Mouse (Mus musculus) heart, postnatal 14 days (tissue): Measurements from ENCODE around the gene Atxn2l. TPM values are rescaled to one million over a fixed set of nuclear protein-coding genes. Genes with fewer than 3 reads are reported as not detected.

Source experiments
- DNase-seq, 2 experiments: peaks; one replicate each; pipeline ENCODE4 v3.0.0; 2021 to 2022
- intact Hi-C: fragments of 180-260 bp; cut with DNase I; formaldehyde crosslinking; loops from one replicate; pipeline ENCODE4 v1.15.1; 2025
- total RNA-seq, 2 experiments: library from RNA; stranded (reverse); gene quantifications; 2 replicates each; pipeline ENCODE4 v1.2.3; 2021

Atxn2l gene
- total RNA-seq, 2 experiments from 2014 or later = 44.6 to 47.1 TPM

- DNase-seq = peak in 1 of 2 experiments; percentile 45
- intact Hi-C loops = loop anchor here (5.0 kb wide), 1 partner anchor 68 kb away; the partner anchor contains the start of gene Nfatc2ip
Measured at GRCm38 (mm10) chr7:126465246-126466030, 37.8 kb downstream of the Atxn2l start.

GRCm38 (mm10) chr7:126464836-126465235, 38.4 kb downstream of the Atxn2l start:
- DNase-seq = peak; percentile 32 to 59
- intact Hi-C loops = loop anchor here (5.0 kb wide), 1 partner anchor 68 kb away; the partner anchor contains the start of gene Nfatc2ip

GRCm38 (mm10) chr7:126464121-126464520, 39.1 kb downstream of the Atxn2l start:
- peak; percentile 39 to 41 for DNase-seq
- intact Hi-C loops = no loop called here

GRCm38 (mm10) chr7:126463547-126463946, 39.7 kb downstream of the Atxn2l start:
- intact Hi-C loops = no loop called here
- no peak for DNase-seq

GRCm38 (mm10) chr7:126463004-126463403, 40.2 kb downstream of the Atxn2l start, which contains the start of gene Atp2a1:
Gene Atp2a1 (minus strand): TSS chr7:126463108.
- intact Hi-C loops = no loop called here
- no peak for DNase-seq

- intact Hi-C loops = no loop called here
- DNase-seq = no peak
Measured at GRCm38 (mm10) chr7:126461626-126462025, 41.6 kb downstream of the Atxn2l start.

- no peak for DNase-seq
- intact Hi-C loops = no loop called here
Measured at GRCm38 (mm10) chr7:126460623-126461399, 42.4 kb downstream of the Atxn2l start.

GRCm38 (mm10) chr7:126458844-126459618, 44.2 kb downstream of the Atxn2l start:
- intact Hi-C loops = no loop called here

GRCm38 (mm10) chr7:126458225-126458624, 45.0 kb downstream of the Atxn2l start:
- intact Hi-C loops = no loop called here
- DNase-seq = no peak

More at GRCm38 (mm10) chr7:126458844-126459618, 44.2 kb downstream of the Atxn2l start:
- DNase-seq = no peak

- no peak for DNase-seq
- intact Hi-C loops = no loop called here
Measured at GRCm38 (mm10) chr7:126456382-126457266, 46.6 kb downstream of the Atxn2l start.

GRCm38 (mm10) chr7:126455242-126455641, 48.0 kb downstream of the Atxn2l start:
- intact Hi-C loops = no loop called here

GRCm38 (mm10) chr7:126453861-126454260, 49.4 kb downstream of the Atxn2l start:
- no peak for DNase-seq
- intact Hi-C loops = no loop called here

More at GRCm38 (mm10) chr7:126455242-126455641, 48.0 kb downstream of the Atxn2l start:
- DNase-seq = no peak

- intact Hi-C loops = no loop called here
Measured at GRCm38 (mm10) chr7:126452244-126452643, 51.0 kb downstream of the Atxn2l start.

GRCm38 (mm10) chr7:126450641-126451040, 52.6 kb downstream of the Atxn2l start:
- no peak for DNase-seq
- intact Hi-C loops = no loop called here

More at GRCm38 (mm10) chr7:126452244-126452643, 51.0 kb downstream of the Atxn2l start:
- DNase-seq = no peak

GRCm38 (mm10) chr7:126449991-126450390, 53.2 kb downstream of the Atxn2l start:
- DNase-seq = no peak
- intact Hi-C loops = no loop called here

- intact Hi-C loops = no loop called here
- no peak for DNase-seq
Measured at GRCm38 (mm10) chr7:126448481-126448880, 54.8 kb downstream of the Atxn2l start.

- intact Hi-C loops = no loop called here
- no peak for DNase-seq
Measured at GRCm38 (mm10) chr7:126446217-126446616, 57.0 kb downstream of the Atxn2l start.

- DNase-seq = no peak
- intact Hi-C loops = no loop called here
Measured at GRCm38 (mm10) chr7:126445104-126445815, 58.0 kb downstream of the Atxn2l start.

- intact Hi-C loops = no loop called here
- DNase-seq = no peak
Measured at GRCm38 (mm10) chr7:126444536-126444935, 58.7 kb downstream of the Atxn2l start.
